Mouse (Mus musculus) kidney, postnatal 0 days (tissue): ENCODE data around the gene Ddah1. TPM values are rescaled to one million over a fixed set of nuclear protein-coding genes. Genes with fewer than 3 reads are reported as not detected.

ENCODE experiments used
- ATAC-seq: fragments of 200-750 bp; cut with Nextera tagmentation; replicated peaks from 2 replicates; pipeline ENCODE4 v1.8.0; 2017; ENCODE audit warnings: low read depth, moderate number of reproducible peaks, moderate TSS enrichment, moderate library complexity; ENCODE audit not compliant: low FRiP score
- DNase-seq: peaks from one replicate; pipeline ENCODE4 v3.0.0-alpha.2; 2016; ENCODE audit warnings: low spot score
- H3K27ac ChIP-seq: fragments of 300-500 bp; sonication (generic); 2 replicates; pipeline ENCODE4 v1.5.1; 2014; ENCODE audit warnings: mild to moderate bottlenecking
- H3K27me3 ChIP-seq: fragments of 300-500 bp; sonication (generic); 2 replicates; pipeline ENCODE4 v1.6.1; 2014; ENCODE audit warnings: low read length, mixed read lengths; ENCODE audit not compliant: insufficient read depth
- H3K36me3 ChIP-seq: fragments of 300-500 bp; sonication (generic); 2 replicates; pipeline ENCODE4 v1.6.1; 2014; ENCODE audit warnings: low read length, mixed read lengths; ENCODE audit not compliant: insufficient read depth
- H3K4me1 ChIP-seq: fragments of 300-500 bp; sonication (generic); replicated peaks from 2 replicates; pipeline ENCODE4 v1.6.1; 2014; ENCODE audit warnings: antibody characterized with exemption, low read length, mixed read lengths; ENCODE audit not compliant: insufficient read depth
- H3K4me2 ChIP-seq: fragments of 300-500 bp; sonication (generic); 2 replicates; pipeline ENCODE4 v1.6.1; 2014; ENCODE audit warnings: mild to moderate bottlenecking, low read length, moderate library complexity, mixed read lengths
- H3K4me3 ChIP-seq: fragments of 300-500 bp; sonication (generic); replicated peaks from 2 replicates; pipeline ENCODE4 v1.5.1; 2014; ENCODE audit warnings: low read depth, low read length
- H3K9ac ChIP-seq: fragments of 300-500 bp; sonication (generic); 2 replicates; pipeline ENCODE4 v1.6.1; 2014; ENCODE audit warnings: low read depth, low read length
- H3K9me3 ChIP-seq: fragments of 300-500 bp; sonication (generic); replicated peaks from 2 replicates; pipeline ENCODE4 v1.6.1; 2016; ENCODE audit warnings: low read length, inconsistent platforms, mixed read lengths
- CTCF ChIP-seq: IDR thresholded peaks from 2 replicates; pipeline ENCODE4 v1.5.1; 2016; ENCODE audit warnings: antibody characterized with exemption, low read depth, mild to moderate bottlenecking, moderate library complexity
- WGBS: fragments of 180-500 bp; shearing (Covaris S2); extraction: QIAGEN DNeasy Blood & Tissue Kit; methylation state at CpG from one replicate; pipeline ENCODE4 v1.1.7; 2014; 5-methylcytosine and 5-hydroxymethylcytosine counted together
- polyA plus RNA-seq: library from polyadenylated mRNA; unstranded; fragments of >200 nt; fragmentation: Nextera tagmentation; extraction: Ambion mirVana; gene quantifications from 2 replicates; pipeline ENCODE4 v1.2.1, GENCODE M21; 2015

Gene Ddah1
- polyA plus RNA-seq, 1 experiment from 2014 or later = 108 TPM

GRCm38 (mm10) chr3:145841961-145842710 is 83.7 kb downstream of the Ddah1 start:
- Histone ChIP-seq H3K9ac (no peak overlapping the region), H3K27ac (no peak overlapping the region), H3K36me3 (no peaks in the 10 kb centered on the region), H3K4me1 (0 out of 2 replicates have a peak, but pooled peaks cover 6% of the 10 kb centered on the region), H3K4me3 (no peak overlapping the region), H3K27me3 (no peaks in the 10 kb centered on the region), H3K9me3 (no peaks in the 10 kb centered on the region), H3K4me2 (no peak overlapping the region)
- no peak for TF ChIP-seq CTCF
- ATAC-seq = no peak
- WGBS = 46% methylated on average over 12 of the region's 12 CpGs
- peak; percentile 66 for DNase-seq

- Histone ChIP-seq H3K4me1 (0 out of 2 replicates have a peak, but pooled peaks cover 6% of the 10 kb centered on the region), H3K27me3 (no peaks in the 10 kb centered on the region), H3K27ac (no peak overlapping the region), H3K4me3 (no peak overlapping the region), H3K9ac (no peak overlapping the region), H3K4me2 (no peak overlapping the region), H3K9me3 (no peaks in the 10 kb centered on the region), H3K36me3 (no peaks in the 10 kb centered on the region)
- no peak for DNase-seq
- WGBS = 90% methylated on average over 3 of the region's 3 CpGs
- no peak for TF ChIP-seq CTCF
- no peak for ATAC-seq
Observed at GRCm38 (mm10) chr3:145843836-145844235, 85.4 kb downstream of the Ddah1 start.

GRCm38 (mm10) chr3:145844891-145845290 is 86.4 kb downstream of the Ddah1 start:
- H3K27me3 ChIP-seq = no peaks in the 10 kb centered on the region
- no peak for TF ChIP-seq CTCF
- no peak overlapping the region for H3K27ac ChIP-seq
- no peak overlapping the region for H3K4me2 ChIP-seq
- DNase-seq (no peak), ATAC-seq (no peak)
- 69% methylated on average over 3 of the region's 3 CpGs for WGBS
- no peak overlapping the region for H3K4me3 ChIP-seq
- no peak overlapping the region for H3K9ac ChIP-seq
- no peaks in the 10 kb centered on the region for H3K36me3 ChIP-seq
- H3K4me1 ChIP-seq = 0 out of 2 replicates have a peak, but pooled peaks cover 6% of the 10 kb centered on the region
- H3K9me3 ChIP-seq = no peaks in the 10 kb centered on the region

- H3K4me2 ChIP-seq = no peak overlapping the region
- no peaks in the 10 kb centered on the region for H3K36me3 ChIP-seq
- H3K27me3 ChIP-seq = no peaks in the 10 kb centered on the region
- no peak for TF ChIP-seq CTCF
- H3K9me3 ChIP-seq = no peaks in the 10 kb centered on the region
- WGBS = 76% methylated on average over 2 of the region's 2 CpGs
- H3K4me1 ChIP-seq = 0 out of 2 replicates have a peak, but pooled peaks cover 6% of the 10 kb centered on the region
- ATAC-seq (no peak), DNase-seq (no peak)
- H3K4me3 ChIP-seq = no peak overlapping the region
- no peak overlapping the region for H3K27ac ChIP-seq
- no peak overlapping the region for H3K9ac ChIP-seq
Observed at GRCm38 (mm10) chr3:145846255-145846654, 87.8 kb downstream of the Ddah1 start.

GRCm38 (mm10) chr3:145852041-145852440 is 93.6 kb downstream of the Ddah1 start:
- 0 out of 2 replicates have a peak, but pooled peaks cover under 1% of the 10 kb centered on the region for H3K9me3 ChIP-seq
- H3K4me1 ChIP-seq = no peaks in the 10 kb centered on the region
- H3K9ac ChIP-seq = no peak overlapping the region
- no peak overlapping the region for H3K4me3 ChIP-seq
- no peak overlapping the region for H3K27ac ChIP-seq
- no peak for TF ChIP-seq CTCF
- ATAC-seq = no peak
- no peaks in the 10 kb centered on the region for H3K27me3 ChIP-seq
- H3K4me2 ChIP-seq = no peak overlapping the region
- no peak for DNase-seq
- H3K36me3 ChIP-seq = 0 out of 2 replicates have a peak, but pooled peaks cover 3% of the 10 kb centered on the region
- 88% methylated on average over 5 of the region's 5 CpGs for WGBS

GRCm38 (mm10) chr3:145852800-145853199 is 94.3 kb downstream of the Ddah1 start:
- Histone ChIP-seq H3K27ac (no peak overlapping the region), H3K4me1 (no peaks in the 10 kb centered on the region), H3K36me3 (0 out of 2 replicates have a peak, but pooled peaks cover 8% of the 10 kb centered on the region), H3K4me2 (no peak overlapping the region), H3K9me3 (peaks cover 5% of the 10 kb centered on the region; the same call in 1 of the 2 replicates), H3K9ac (no peak overlapping the region), H3K27me3 (no peaks in the 10 kb centered on the region), H3K4me3 (no peak overlapping the region)
- WGBS = 89% methylated on average over 4 of the region's 4 CpGs
- ATAC-seq (no peak), DNase-seq (no peak)
- no peak for TF ChIP-seq CTCF
